Mouse (Mus musculus) CD4-positive, CD25-positive, alpha-beta regulatory T cell (primary cell): ENCODE results near the gene Tmed5. TPM values are rescaled to one million over a fixed set of nuclear protein-coding genes. Genes with fewer than 3 reads are reported as not detected.

Source experiments
- polyA plus RNA-seq: library from polyadenylated mRNA; unstranded; fragments of 100-300 nt; shearing (Covaris generic); gene quantifications from one replicate; pipeline ENCODE4 v1.2.1, GENCODE M21; 2017

Tmed5 gene
- 80.4 TPM for polyA plus RNA-seq

GRCm38 (mm10) chr5:108132441-108133243 lies at the start of gene Tmed5, which contains the start of gene Ccdc18:
Gene Tmed5 (minus strand): TSS chr5:108132620.
Gene Ccdc18 (plus strand): TSS chr5:108132875.

GRCm38 (mm10) chr5:108065465-108066411 lies 66.7 kb downstream of the Tmed5 start, which contains the start of gene Mtf2:
Gene Mtf2 (plus strand): TSS chr5:108065674.

Other genes starting within 250 kb of the Tmed5 start
- 29.8 TPM for gene Rpl5, start 232.1 kb downstream of the Tmed5 start, polyA plus RNA-seq
- gene Fam69a, start 145.5 kb downstream of the Tmed5 start, polyA plus RNA-seq, result 78.2 TPM
- gene Mtf2, start 66.9 kb downstream of the Tmed5 start, polyA plus RNA-seq, result 88.2 TPM
- gene Ccdc18, start 255 bp upstream of the Tmed5 start, polyA plus RNA-seq, result 0.87 TPM
- 75.2 TPM for gene Dr1, start 136.3 kb upstream of the Tmed5 start, polyA plus RNA-seq
- gene Pigg, start 180.0 kb upstream of the Tmed5 start, polyA plus RNA-seq, result 4.1 TPM
- not detected for gene Gm42517, start 235.3 kb upstream of the Tmed5 start, polyA plus RNA-seq